Mouse (Mus musculus) thymus, postnatal 10 days (tissue): ENCODE results near the gene Chac1.

ENCODE experiments used
- DNase-seq, 2 experiments: peaks; one replicate each; pipeline ENCODE4 v3.0.0; 2021; ENCODE audit warnings: low spot score in 2 of 2

Gene Chac1

GRCm38 (mm10) chr2:119370116-119370515, 19.1 kb downstream of the Chac1 start:
- no peak for DNase-seq

- DNase-seq: no peak
Observed at GRCm38 (mm10) chr2:119377286-119377685, 26.3 kb downstream of the Chac1 start.

- DNase-seq: no peak
Observed at GRCm38 (mm10) chr2:119377826-119378225, 26.8 kb downstream of the Chac1 start.

- no peak for DNase-seq
Observed at GRCm38 (mm10) chr2:119379455-119379854, 28.4 kb downstream of the Chac1 start.

DNA sequence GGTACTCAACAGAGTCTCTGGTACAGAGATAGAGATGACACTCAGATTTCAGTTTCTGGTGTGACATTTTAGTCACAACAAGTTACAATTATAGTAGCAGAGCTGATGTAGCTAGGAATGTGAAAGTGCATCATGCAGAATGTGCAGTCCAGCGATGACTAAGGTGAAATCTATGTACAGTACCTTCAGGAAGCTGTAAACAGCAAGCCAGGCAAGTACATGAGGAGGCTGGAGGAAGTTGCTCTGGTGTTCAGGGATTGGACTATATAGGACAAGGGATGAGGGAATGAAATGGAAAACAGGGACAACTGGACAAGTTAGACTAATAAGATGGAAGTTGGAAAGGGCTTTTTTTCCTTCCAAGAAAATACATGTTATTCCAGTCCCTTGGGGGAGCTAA, 37.2 kb downstream of the Chac1 start:
- DNase-seq: no peak

DNA sequence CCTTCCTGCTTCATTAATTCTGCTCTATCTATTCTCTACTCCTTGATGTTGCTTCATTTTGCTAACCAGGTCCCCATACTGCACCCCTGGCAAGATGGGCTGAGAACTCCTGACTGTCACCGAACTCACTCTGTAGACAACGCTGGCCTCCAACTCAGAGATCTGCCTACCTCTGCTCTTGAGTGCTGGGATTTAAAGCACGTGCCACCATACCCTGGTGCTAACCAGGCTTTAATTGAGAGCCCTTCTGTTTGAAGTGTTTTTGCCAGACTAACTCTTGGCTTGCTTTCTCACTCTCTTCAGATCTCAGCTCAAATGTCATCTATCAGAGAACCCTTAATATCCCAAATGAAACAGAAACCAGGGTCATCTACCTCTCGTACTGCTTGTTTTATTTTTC, 39.0 kb downstream of the Chac1 start:
- no peak for DNase-seq

DNA sequence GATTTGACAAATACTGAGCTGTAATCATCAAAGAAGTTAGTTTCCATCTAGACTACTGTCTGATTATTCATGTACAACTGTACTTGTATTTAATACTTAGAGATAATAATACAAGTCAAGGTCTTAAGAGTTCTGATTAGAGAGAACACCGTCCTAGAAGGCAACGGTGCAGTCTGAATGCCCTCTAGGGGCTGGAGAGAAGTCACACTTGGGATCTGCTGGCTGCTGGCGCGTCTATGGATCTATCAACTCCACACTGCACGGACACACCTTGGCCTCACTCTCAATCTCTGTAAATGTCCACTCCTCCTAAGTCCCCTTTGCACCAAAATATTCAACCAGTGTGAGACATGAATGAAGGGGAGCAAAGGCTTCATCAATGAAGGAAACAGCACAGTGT, 47.2 kb downstream of the Chac1 start:
- DNase-seq: no peak

DNA sequence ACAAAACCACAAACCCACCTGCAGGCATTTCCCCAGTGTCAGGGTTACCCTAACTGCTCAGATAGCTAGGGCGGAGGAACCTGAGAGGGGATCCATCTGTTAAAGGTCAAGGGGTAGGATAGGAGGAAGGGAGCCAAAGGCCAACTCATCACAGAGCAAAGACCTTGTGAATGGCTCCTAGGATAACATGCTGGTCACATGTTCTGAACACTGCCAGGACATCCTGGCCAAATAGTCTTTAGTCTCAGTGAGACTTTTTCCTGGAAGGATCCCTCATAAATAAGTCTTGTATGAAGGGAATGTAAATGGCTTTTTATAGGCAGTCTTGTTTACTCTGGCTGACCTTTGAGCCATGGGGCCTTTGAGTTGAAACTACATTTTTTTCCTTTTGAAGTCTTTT, 47.6 kb downstream of the Chac1 start:
- DNase-seq: no peak

DNA sequence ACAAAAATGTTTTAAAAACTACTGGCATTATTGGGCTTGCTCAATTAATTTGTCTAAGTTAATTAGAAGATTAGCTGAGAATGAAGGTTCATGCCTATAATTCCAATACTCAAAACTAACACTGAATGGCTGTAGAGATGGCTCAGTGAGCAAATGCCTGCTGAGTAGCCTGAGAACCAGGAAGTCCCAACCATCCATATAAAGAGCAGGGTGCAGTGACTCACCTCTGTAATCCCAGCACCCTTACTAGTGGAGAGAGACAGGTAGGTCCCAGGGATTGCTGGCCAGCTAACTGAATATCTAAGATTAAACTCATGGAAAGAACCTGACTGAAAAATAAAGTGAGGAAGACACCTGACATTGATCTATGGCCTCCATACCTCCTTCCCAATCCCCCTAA, 48.3 kb downstream of the Chac1 start:
- no peak for DNase-seq
